Mouse (Mus musculus) kidney, postnatal 14 days (tissue): ENCODE measurements at regions not wholly inside any gene's neighbourhood (a gene's known extent, or its start where the extent isn't known, plus 50 kb on each side); places are given as distances from the start of the nearest gene placed in this dataset.
A peak's percentile ranks its signal among the peaks of the same experiment; 100 is the strongest.

Experiments
- DNase-seq: peaks from one replicate; pipeline ENCODE4 v3.0.0; 2022; ENCODE audit warnings: mixed read lengths

DNA sequence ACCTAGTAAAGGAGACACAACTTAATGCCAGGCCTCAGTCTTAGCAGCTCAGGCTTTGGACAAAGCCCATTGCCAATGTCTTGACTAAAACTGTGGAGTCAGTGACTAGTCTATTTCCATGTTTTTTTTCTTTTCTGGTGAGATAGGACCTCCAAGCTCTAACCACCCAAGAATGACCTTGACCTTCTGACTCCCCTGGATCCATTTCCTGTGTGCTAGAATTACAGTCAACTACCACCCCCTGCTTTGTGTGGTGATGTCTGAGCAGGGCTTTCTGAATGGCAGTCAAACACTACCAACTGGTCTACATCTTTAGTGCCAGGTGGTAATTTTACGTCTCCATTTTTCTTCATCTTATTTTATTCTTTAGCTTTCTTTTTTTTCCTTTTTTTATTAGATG lies 51.3 kb upstream of the Rnf138rt1 start:
- no peak for DNase-seq

DNA sequence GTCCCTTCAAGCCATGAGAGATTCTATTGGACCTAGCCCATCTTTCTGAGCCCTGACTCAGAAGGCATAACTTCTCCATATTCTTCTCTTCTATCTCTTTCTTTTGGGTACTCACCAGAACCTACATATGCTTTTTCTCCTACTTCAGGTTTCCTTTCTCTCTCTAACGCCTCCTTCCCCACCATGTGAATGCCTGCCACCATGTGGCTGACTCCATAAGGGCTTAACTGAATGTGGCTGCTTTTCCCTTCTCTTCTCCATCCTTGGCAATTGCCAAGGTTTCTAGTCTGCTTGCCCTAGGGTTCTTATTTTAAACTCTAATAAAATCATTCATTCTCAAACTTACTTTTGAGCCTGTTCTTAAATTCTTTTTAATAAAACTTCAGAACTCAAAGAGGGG lies 53.7 kb upstream of the Rnf138rt1 start:
- DNase-seq: no peak

DNA sequence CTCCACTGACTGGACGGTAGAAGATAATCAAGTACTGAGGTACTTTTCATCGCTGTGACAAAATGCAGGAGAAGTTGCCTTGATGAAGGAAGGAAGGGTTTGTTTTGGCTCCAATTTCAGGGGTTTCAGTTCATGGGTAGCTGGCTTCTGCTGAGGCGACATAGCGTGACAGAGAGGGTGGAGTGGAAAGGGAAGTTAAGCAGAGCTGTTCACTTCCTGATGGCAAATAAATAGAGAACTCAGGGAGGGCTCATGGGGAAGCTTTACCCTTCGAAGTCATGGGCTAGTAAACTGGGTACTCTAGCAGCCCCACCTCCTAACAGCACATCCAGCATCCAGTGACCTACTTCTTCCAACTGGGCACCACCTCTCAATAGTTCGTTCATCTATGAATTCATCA lies 61.2 kb upstream of the Rnf138rt1 start:
- DNase-seq: no peak

DNA sequence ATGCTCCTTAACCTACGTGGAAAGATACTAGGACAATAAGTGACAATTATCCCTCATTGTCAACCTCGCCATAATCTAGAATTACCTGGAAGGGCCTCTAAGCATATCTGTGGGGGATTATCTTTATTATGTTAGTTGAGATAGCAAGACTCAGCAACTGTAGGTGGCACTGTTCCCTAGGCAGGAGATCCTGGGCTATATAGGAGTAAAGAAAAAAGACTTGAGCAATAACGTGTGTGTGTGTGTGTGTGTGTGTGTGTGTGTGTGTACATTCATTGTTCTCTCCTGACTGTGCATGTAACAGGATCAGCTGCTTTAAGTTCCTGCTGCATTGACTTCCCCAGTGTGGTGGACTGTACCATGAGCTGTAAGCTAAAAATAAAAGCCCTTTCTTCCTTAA lies 66.3 kb upstream of the Rnf138rt1 start:
- peak; percentile 4 for DNase-seq

DNA sequence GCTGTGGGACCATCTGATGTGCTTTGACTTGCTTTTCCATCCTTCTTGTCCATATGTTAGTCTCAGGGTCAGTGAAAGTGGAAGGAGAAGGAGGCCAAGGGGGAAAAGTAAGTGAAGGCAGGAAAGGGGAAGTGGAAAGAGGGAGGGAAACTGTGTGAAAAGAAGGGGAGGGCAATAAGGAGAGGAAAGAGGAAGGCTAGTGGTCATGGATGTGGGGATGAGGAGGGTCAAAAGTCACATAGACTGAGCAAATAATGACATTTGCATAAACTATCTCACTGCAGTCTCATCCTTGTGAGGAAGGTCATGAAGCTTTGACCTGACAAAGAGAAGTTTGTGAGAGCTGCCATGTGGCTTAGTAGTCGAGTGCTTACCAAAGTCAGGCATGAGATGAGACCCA lies 63.4 kb upstream of the Ap1s2 start:
- no peak for DNase-seq

DNA sequence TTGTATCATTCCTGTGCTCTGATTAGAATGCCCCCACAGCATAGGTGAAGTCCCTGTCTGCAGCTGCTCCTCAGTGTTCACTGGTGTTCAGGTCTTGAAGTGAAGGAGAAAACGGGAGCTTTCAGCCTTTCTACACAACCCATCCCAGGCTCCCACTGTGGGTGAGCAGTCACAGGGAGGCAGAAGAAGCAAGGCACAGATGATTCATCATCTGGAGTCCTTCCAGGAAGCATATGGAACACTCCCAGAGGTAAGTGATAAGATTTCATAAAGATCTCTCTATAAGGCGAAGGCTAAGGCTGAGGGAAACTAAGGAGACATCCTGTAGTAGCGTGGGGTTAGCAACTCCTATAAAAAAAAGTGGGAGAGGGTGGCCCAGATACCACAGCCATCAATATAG lies 61.9 kb upstream of the Ap1s2 start:
- no peak for DNase-seq

DNA sequence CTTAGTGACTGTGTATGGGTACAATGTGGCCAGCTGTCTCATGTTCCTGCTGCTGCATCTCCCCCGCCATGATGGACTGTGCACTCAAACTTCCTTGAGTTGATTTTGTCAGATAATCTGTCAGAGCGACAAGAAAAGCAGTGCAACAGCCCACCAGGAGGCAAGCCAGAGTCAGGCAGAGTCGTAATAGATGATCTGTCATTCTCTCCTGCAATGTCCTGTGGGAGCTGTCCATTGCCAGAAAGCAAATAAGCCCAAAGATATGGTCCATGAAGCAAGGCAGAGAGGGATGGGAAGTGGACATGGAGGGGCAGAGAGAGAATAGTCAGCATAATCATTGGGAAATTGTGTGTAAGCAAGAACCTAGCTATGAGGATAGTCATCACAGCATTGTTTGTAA lies 61.2 kb upstream of the Ap1s2 start:
- DNase-seq: no peak

DNA sequence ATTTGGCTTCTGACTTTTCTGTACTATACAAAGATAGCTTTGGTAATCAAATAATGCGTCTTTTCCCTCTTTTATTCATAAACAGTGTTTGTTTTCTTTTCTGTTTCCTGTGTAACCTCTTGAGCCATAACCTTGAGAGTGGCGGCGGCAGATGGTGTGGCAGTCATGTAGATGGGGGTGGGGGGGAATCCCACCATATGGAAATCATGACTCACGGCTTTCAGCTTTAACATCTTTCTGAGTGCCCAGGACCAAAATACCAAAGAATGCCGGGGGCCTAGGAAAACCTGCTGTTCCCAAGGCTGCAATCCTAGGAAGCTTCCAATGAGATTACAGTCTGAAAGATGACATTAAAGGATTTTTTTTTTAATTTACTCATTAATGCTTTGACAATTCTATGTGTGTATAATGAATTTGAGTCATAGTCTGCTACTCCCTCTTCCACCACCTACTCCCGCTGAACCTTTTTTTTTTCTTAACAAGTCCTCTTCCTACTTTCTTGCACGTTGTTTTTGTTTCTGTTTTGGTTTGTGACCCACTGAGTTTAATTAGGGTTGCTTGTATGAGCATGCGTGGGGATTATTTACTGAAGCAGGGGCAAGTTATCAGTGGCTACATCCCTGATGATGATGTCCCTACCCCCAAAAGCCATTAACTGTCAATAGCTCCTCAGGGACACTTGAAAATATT lies 60.2 kb upstream of the Ap1s2 start:
- DNase-seq: no peak

DNA sequence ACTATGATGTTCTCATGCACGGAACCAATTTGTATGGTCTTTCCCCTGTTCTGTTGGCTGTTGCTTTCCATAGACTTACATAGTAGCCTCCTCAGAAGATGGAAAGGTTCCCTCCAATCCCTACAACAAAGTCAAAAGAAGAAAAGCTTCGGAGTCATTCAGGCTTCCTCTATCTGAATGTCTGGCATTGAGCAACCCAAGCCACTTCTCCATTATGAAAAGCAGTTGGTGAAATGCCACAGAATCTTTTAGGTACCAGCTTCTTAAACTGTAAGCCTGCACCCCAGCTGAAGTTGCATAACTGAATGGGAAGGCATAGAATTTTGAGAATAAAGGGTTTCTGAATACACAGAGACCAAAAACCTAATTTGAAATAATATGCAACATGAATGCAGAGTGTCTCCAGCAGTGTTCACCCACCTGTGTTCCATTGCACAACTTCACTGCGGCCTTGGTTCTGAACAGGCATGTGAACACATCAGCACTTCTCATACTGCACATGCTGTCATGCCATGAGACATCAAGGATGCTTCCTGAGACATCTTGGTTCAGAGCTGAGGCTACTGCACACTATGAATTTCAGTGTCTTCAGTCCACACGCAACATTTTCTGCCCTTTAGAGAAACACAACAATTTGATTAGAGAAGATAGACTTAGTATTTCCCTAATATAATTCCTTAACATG lies 57.8 kb upstream of the Ap1s2 start:
- DNase-seq: no peak

DNA sequence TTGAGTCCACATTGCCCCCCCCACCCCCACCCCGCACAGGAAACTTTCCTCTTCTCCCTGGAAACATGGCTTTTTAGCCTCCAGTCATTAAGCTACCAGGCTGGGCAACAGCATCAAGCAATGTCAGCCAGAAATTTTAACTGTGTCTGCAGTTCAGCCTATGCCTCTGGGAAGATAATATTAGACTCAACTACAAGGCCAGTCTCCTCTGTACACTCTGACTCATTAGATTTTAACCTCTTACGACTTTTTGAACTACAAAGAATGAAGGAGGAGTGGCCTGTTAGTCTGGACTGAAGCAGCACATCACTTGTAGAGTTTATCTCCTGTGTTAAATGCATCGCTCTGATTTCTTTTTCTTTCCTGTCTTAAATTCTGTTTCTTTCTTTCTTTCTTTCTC lies 50.3 kb upstream of the Ap1s2 start:
- no peak for DNase-seq
